Mouse (Mus musculus) right cerebral cortex, postnatal 36 days (tissue): Measurements from ENCODE around the gene Zfp54.
A peak's percentile ranks its signal among the peaks of the same experiment; 100 is the strongest.
"Not testable (repeated sequence)": the region's sequence is repeated elsewhere in the genome, so short reads cannot be mapped to it uniquely, and the experiment has no call there.

Experiments used
- DNase-seq, 2 experiments: peaks; one replicate each; pipeline ENCODE4 v3.0.0; 2022; ENCODE audit warnings: low spot score in 2 of 2, mixed read lengths in 1 of 2

Gene Zfp54

DNA sequence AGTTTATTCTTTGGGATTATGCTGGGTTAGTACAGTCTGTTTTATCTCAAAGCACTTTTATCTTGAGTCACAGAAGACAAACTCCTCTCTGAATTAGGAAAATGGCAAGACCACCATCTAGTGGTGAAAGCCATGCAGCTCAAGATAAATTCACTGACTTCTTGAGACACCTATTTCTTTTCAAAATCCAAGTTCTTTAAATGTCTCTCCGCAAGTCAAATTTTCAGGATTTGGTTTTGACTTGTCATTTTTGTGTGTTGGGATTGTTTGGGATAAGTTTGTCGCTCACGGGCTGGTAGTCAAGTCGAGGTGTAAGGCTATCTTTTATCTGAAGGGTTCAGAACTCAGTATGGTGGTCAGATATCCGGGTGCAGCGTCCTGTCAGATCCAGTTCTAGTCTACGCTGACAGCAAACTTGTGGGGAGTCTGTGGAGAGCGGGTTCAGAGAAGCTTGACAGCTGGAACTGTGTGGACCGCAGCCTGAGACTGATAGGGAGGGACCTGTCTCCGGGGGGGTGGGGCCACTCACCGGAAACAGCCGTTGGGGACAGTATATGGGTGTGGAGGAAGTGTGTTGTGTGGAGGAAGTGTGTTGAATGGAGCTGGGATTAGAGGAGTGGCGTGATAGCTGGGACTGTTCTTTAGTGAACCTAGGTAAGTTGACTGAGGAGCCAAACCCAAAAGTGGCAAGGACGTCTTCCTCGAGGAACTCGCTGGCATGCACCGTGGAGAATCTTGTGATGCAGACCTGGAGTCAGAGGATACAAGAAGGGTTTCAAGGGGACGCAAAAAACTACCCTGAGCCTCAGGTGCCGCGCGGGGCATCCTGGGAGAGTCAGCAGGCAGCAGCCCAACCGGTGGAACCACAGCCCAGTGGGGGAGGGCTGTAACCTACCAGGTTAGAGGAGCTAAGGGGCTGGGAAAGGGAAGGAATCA is at the start of gene Zfp54:
Gene Zfp54 (plus strand): TSS at position 564 of the 936 bp plus-strand sequence.
- DNase-seq = peak; percentile 3 to 28

DNA sequence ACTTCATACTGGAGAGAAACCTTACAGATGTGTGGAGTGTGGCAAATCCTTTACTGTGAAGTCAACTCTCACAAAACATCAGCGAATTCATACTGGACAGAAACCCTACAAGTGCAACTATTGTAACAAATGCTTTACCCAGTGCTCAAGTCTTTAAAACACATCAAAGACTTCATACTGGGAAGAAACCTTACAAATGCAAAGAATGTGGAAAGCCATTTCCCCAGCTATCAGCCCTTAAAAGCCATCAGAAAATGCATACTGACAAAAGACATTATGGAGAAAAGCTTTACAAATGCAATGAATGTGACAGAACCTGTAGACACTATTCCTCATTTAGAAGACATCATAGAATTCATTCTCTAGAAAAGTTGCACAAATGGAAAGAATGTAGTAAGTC is 47.7 kb upstream of the Zfp54 start:
- DNase-seq = no peak

DNA sequence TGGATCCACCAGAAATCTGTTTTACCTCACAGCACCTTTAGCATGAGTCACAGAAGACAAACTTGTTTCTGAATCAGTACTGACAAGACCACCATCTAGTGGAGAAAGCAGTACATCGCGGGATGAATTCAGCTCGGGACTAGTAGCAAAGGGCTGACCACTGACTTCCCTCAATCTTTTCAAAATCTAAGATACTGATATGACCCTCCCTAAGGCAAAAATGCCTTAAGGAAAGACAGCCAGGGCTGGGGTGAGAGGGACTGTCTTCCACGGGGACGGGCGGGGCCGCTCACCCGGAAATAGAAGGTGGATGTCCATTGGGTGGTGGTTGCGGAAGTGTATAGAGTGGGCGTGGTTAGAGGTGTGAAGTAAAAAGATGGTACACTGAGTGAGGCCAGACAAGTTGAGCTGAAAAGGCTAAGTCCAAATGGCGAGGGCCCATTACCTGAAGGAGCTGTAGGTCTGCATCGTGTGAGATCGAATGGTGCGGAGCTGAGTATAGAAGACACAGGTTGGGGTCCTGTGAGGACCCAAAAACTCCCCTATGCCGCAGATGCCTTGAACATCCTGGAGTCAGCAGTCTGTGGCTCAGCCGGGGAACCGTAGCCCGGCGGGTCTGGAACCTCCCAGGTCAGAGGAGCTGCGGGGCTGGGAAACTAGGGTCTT is 39.5 kb upstream of the Zfp54 start, which contains the start of gene Zfp677:
Gene Zfp677 (plus strand): TSS at position 358 of the 666 bp plus-strand sequence.
- peak; percentile 20 to 23 for DNase-seq

DNA sequence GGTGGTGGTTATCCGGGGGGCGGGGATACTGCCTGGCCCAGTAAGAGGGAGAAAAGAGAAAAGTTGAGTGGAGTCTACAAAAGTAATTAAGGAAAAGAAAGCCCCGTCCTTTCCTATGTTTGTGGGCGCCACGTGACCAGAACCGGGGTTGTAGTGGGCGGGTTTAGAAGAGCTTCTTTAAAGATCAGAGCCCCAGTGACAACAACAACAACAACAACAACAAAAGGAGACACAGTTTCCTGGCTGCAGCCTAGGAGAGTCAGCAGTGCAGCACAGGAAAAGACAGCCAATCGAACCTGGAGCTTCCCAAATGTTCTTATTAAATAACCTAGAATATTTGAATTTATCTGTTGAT is 39.0 kb upstream of the Zfp54 start:
- DNase-seq = no peak

DNA sequence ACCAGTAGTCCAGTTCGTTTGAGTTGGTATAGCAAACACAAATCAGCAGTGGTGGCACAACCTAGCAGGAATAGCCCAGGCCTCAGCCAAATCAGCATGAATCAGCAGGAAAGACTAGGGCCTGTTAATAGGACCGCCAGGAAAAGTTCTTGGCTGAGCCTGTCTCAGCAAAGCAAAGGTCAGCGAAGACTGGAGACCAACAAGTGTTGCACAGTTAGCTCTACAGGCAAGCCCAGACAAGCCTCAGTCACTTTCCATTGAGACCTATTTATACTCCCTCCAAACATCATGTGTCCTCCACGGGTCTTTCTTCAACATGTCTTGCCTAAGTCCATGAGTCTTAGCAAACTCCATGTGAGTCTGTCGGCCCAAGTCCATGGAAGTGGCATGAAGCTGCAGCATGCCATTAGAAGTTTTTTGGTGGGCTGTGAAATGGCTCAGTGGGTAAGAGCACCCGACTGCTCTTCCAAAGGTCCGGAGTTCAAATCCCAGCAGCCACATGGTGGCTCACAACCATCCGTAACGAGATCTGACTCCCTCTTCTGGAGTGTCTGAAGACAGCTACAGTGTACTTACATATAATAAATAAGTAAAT is 15.9 kb downstream of the Zfp54 start:
- DNase-seq = not testable (repeated sequence)

DNA sequence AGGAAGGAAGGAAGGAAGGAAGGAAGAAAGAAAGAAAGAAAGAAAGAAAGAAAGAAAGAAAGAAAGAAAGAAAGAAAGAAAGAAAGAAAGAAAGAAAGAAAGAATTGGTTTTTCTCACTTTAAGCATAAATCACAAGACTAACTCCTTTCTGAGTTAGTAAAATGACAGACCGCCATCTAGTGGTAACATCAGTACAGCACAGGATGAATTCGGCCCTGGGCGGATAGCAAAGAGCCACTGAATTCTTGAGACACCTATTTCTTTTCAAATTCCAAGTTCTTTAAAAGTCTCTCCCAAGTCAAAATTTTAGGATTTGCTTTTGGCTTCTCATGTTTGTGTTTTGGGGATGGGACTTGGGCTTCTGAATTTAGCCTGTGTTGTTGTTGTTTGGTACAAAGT is 26.6 kb downstream of the Zfp54 start:
- peak; percentile 61 to 62 for DNase-seq

DNA sequence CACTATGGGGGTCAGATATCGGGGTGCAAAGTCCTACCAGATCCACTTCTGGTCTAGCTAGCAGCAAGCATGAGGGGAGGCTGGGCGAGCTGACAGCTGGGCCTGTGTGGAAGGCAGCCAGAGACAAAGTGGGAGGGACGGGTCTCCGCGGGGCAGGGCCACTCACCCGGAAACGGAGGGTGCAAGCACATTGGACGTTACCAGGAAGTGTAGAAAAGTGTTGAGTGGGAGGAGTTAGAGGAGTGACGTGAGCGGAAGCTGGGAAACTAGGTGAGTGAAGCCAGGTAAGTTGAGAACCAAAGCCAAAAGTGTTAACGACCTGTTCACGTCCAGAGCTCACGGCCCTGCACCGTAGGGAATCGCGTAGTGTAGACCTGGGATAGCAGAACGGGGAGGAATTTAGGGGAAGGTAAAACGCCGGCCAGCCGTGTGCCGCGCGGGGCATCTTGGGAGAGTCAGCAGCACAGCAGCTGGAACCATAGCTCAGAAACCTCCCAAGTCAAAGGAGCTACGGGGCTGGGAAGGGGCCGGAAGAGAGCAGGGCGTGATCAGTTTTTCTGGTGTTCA is 27.2 kb downstream of the Zfp54 start, which contains the start of gene Zfp51:
Gene Zfp51 (plus strand): TSS at position 237 of the 567 bp plus-strand sequence.
- DNase-seq = peak; percentile 77 to 81

DNA sequence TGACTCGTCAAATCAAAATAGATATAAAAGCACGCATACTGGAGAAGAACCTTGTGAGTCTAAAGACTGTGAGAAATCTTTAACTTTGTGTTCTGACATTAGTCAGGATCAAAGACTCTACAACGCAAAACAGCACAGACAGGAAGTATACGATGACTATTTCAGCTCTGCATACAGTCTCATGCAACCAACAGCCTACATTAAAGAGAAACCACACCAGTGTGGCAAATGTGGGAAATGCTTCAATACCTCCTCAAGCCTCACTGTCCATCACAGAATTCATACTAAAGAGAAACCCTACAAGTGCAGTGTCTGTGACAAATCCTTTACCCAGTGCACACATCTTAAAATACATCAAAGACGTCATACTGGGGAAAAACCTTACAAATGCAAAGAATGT is 40.5 kb downstream of the Zfp54 start:
- DNase-seq = no peak

DNA sequence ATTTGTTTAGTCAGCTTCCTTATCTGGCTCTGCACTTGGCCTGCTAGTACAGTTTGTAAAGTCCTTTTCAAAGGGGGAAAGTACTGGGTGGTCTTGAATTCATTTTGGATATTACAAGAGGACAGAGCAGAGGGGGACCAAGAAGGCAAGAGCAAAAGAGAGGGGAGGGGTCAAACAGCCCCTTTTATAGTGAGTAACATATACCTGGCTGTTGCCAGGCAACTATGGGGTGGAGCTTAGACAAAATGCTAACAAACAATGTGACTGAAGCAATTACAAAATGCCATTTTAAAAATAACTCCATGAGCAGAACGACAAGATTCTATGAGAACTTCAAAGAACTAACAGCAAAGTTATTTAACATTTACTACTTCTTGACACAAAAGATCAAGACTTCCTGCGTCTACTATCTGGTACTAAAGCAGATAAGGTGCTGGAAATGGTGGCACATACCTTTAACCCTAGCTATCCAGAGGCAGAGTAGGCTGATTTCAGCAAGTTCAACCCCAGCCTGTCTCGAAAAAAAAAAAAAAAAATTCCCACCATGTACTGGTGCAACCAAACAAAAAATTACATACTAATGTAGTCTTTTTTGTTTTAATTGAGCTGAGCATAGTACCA is 49.1 kb downstream of the Zfp54 start:
- DNase-seq = no peak

DNA sequence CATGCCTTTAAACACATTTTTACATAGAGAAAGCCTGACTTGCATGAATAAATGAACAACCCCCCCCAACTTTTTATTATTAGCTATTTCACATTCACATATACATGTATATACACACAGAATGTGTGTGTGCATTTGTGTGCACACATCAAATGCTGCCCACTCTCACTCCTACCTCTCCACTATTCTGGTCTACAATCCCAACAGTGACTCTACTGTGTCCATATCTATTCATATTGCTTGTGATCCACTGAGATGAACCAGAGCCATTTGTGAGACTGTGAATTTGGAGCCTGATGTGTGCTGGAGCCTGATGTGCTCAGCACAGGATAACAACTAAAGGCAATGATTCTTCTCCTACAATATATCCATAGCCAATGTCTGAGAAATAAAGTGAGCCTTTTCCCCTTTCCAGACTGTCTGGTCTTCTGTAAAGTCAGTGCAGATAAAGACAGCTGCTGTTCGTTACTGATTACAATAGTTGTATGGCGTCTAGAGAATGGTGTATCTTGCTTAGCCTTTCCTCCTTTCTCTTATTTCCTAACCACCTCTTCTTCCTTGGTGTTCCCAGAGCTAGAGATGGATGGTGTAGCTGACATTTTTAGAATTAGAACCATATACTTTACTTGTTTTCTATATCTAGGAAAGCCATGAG is 49.8 kb downstream of the Zfp54 start:
- no peak for DNase-seq

DNA sequence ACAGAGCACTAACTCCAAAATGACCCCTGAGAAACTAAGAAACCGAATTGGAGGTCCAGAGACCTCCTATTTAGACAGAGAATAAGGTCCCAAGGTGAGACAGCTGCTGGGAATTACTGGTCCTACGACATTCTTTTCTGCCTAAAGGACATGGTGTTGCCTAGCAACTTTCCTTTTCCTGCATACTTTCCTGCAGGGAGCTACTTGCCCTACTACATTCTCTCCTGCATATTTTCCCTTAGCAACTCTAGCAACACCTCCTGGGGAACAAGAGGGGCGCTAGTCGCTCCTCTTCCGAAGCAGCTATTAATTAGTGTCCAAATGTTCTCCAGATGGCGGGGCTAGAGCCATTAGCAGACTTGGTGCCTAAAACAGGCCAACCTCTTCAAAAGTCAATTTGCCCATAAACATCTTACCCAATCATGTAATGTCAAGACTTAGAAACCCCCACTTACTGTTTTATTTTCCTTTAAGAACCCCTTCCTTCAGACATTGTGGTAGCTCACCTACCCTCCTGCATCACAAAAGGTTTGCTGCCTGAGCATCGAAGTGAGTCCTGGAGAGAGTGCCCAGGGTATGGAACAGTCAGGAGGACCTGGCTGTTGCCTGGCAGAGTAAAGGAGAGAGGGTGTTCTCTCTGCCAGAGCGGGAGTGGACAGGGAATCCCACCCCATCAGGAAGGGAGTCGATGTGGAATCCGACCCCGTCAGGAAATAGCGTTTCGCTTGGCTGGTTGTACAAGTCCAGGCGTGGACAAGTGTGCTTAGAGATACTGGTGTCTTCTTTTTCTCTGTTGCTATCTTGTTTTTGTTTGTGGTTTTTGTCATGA is 50.5 kb downstream of the Zfp54 start:
- no peak for DNase-seq

DNA sequence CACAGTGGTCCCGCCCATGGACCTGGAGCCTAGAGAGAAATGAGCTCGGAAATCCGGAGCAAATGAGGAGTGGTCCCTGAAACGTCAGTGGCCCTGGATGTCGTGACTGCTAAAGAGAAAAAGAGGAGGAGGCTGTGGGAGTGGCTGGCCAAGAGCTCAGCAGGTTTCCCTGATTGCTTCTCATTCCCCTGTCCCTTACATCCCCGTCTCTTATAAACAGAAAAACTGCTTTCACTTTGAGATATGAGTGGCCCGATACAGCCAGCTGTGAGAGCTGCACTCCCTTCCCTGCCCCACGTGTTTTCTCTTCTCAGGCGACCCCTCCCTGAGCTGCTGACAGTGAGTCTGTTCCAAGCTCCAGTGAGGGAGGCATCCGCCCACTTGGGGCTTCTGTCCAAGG is 51.7 kb downstream of the Zfp54 start:
- not testable (repeated sequence) for DNase-seq

DNA sequence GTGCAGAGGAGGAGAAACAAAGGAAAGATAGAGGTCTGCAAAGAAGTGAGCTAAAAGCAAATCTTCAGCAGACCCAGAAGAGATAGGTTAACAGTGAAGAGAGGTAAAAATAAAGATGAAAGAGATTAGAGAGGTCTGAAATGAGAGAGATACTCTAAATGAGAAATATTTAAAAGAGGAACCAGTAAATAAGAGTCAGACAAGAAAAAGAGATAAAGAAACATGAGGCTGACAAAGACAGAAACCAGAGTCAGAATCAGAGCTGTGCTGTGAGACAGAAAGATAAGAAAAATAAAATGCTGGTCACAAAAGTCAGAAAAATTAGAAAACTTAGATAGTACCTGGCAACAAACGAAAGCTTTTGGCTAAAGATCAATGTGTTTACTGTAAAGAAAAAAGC is 52.3 kb downstream of the Zfp54 start:
- DNase-seq = not testable (repeated sequence)

DNA sequence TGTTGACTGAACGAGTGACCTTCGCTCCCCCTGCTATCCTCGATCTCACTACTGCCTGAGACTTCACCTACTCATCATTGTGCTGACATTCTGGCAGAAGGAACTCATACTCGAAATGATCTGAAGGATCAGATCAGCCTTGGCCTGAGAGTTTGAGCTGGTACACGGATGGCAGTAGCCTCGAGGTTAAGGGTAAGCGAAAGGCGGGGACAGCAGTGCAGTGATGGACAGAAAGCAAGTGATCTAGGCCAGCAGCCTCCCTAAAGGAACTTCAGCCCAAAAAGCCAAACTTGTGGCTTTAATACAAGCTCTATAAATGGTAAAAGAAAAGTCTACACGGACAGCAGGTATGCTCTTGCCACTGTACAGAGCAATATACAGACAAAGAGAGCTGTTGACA is 53.3 kb downstream of the Zfp54 start:
- DNase-seq = not testable (repeated sequence)

DNA sequence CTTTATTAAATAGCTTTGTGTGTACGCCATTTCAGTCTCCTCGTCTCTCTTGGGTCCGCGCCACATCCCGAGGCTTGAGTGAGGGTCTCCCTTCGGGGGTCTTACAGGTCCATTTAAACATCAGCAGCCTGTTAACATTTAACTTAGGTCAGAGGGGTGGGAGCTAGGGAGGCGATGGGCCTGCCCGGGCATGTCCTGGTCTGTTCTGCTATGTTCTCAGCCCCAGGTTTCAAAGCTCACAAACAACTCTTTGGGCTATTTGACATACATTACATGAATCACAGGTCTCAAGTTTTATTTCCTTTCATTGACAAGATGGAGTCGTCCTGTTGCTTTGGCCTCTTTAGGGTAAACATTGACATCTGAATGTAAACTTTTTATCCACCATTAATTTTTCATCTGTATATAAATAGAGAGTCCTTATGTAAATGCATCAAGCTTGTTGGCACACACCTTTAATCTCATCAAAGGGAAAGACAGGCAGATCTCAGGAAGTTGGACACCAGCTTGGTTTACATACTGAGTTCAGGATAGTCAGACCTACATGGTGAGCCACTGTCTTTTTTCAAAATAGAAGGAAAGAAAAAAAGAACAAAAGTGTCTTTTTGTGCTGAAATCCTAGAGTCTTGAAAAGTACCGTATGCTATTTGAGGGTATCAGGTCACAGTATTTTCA is 55.2 kb downstream of the Zfp54 start:
- DNase-seq = not testable (repeated sequence)
